Mouse (Mus musculus) left cerebral cortex, postnatal 14 days (tissue): ENCODE data around the gene Gm37596. TPM values are rescaled to one million over a fixed set of nuclear protein-coding genes. Genes with fewer than 3 reads are reported as not detected.
"Not testable (repeated sequence)": the region's sequence is repeated elsewhere in the genome, so short reads cannot be mapped to it uniquely, and the experiment has no call there.

Source experiments
- DNase-seq, 2 experiments: peaks; one replicate each; pipeline ENCODE4 v3.0.0; 2021 to 2022; ENCODE audit warnings: low spot score in 2 of 2, mixed read lengths in 1 of 2
- intact Hi-C: fragments of 180-260 bp; cut with DNase I; formaldehyde crosslinking; loops from one replicate; pipeline ENCODE4 v1.15.1; 2025
- long read RNA-seq, 2 experiments: library from polyadenylated mRNA; stranded (forward); transcript quantifications; one replicate each; pipeline ENCODE4 v2.0.0; 2021
- total RNA-seq, 2 experiments: library from RNA; stranded (reverse); gene quantifications; 2 replicates each; pipeline ENCODE4 v1.2.3; 2021

Gm37596 gene
- not detected for total RNA-seq
- long read RNA-seq, experiment 1 = 0 reads
- long read RNA-seq, experiment 2 = 0 reads

GRCm38 (mm10) chr3:93692970-93693369 lies at the start of gene Gm37596:
Gm37596 (minus strand) TSS chr3:93693070.
- intact Hi-C loops, DNase-seq: not testable (repeated sequence)

GRCm38 (mm10) chr3:93708969-93709637 lies 16.2 kb upstream of the Gm37596 start:
- intact Hi-C loops = not testable (repeated sequence)

GRCm38 (mm10) chr3:93676210-93676609 lies 16.7 kb downstream of the Gm37596 start, which contains the start of gene Tdpoz1:
Tdpoz1 (minus strand) TSS chr3:93676310.
- intact Hi-C loops, DNase-seq: not testable (repeated sequence)

More at GRCm38 (mm10) chr3:93708969-93709637, 16.2 kb upstream of the Gm37596 start:
- DNase-seq = not testable (repeated sequence)

- intact Hi-C loops, DNase-seq: not testable (repeated sequence)
Measured at GRCm38 (mm10) chr3:93670805-93671503, 21.9 kb downstream of the Gm37596 start.

- DNase-seq = no peak
- intact Hi-C loops = no loop called here
Measured at GRCm38 (mm10) chr3:93654260-93654659, 38.6 kb downstream of the Gm37596 start.

- intact Hi-C loops = no loop called here
- no peak for DNase-seq
Measured at GRCm38 (mm10) chr3:93652586-93652985, 40.3 kb downstream of the Gm37596 start, which contains the start of gene Tdpoz2. Tdpoz2 (minus strand) TSS chr3:93652686.

Other genes with a start within 250 kb of the Gm37596 start
- gene Tchhl1, start 224.3 kb downstream of the Gm37596 start, total RNA-seq = not detected
- gene S100a11, start 172.6 kb downstream of the Gm37596 start, total RNA-seq = 10 to 100 TPM; 16.7 to 17.7 TPM
- 10 to 100 TPM; 35.8 to 37.2 TPM for gene S100a10, start 138.0 kb downstream of the Gm37596 start, total RNA-seq
- gene Tdpoz2, start 40.4 kb downstream of the Gm37596 start, total RNA-seq = not detected
- gene Tdpoz1, start 16.8 kb downstream of the Gm37596 start, total RNA-seq = not detected
- not detected for gene Gm5773, start 79.9 kb upstream of the Gm37596 start, total RNA-seq
- gene Tdpoz4, start 103.3 kb upstream of the Gm37596 start, total RNA-seq = not detected
- gene Tdpoz3, start 132.9 kb upstream of the Gm37596 start, total RNA-seq = not detected